Mouse (Mus musculus) heart, postnatal 0 days (tissue): ENCODE results near the gene Hs2st1. TPM values are rescaled to one million over a fixed set of nuclear protein-coding genes. Genes with fewer than 3 reads are reported as not detected.
A peak's percentile ranks its signal among the peaks of the same experiment; 100 is the strongest.

Source experiments
- ATAC-seq: fragments of 200-750 bp; cut with Nextera tagmentation; 2 replicates; pipeline ENCODE4 v1.8.0; 2017; ENCODE audit warnings: low read depth, moderate number of reproducible peaks, moderate library complexity; ENCODE audit not compliant: insufficient read depth
- DNase-seq: peaks from one replicate; pipeline ENCODE4 v3.0.0-alpha.2; 2016; ENCODE audit warnings: low spot score
- H3K27ac ChIP-seq: fragments of 300-500 bp; sonication (generic); 2 replicates; pipeline ENCODE4 v1.5.1; 2014; ENCODE audit warnings: low read depth, mild to moderate bottlenecking
- H3K27me3 ChIP-seq: fragments of 300-500 bp; sonication (generic); 2 replicates; pipeline ENCODE4 v1.6.1; 2014; ENCODE audit warnings: low read length, mixed read lengths; ENCODE audit not compliant: control insufficient read depth, insufficient read depth
- H3K36me3 ChIP-seq: fragments of 300-500 bp; sonication (generic); replicated peaks from 2 replicates; pipeline ENCODE4 v1.6.1; 2014; ENCODE audit warnings: low read length, mixed read lengths; ENCODE audit not compliant: control insufficient read depth, insufficient read depth
- H3K4me1 ChIP-seq: fragments of 300-500 bp; sonication (generic); 2 replicates; pipeline ENCODE4 v1.6.1; 2014; ENCODE audit warnings: antibody characterized with exemption; ENCODE audit not compliant: control insufficient read depth, insufficient read depth
- H3K4me2 ChIP-seq: fragments of 300-500 bp; sonication (generic); 2 replicates; pipeline ENCODE4 v1.6.1; 2014; ENCODE audit warnings: low read depth, mild to moderate bottlenecking, low read length, moderate library complexity
- H3K4me3 ChIP-seq: fragments of 300-500 bp; sonication (generic); 2 replicates; pipeline ENCODE4 v1.5.1; 2014; ENCODE audit warnings: low read depth, low read length
- H3K9ac ChIP-seq: fragments of 300-500 bp; sonication (generic); replicated peaks from 2 replicates; pipeline ENCODE4 v1.6.1; 2014; ENCODE audit warnings: low read depth, low read length, mixed read lengths
- H3K9me3 ChIP-seq: fragments of 300-500 bp; sonication (generic); replicated peaks from 2 replicates; pipeline ENCODE4 v1.6.1; 2016; ENCODE audit warnings: low read length; ENCODE audit not compliant: control insufficient read depth
- CTCF ChIP-seq: IDR thresholded peaks from 2 replicates; pipeline ENCODE4 v1.5.1; 2016; ENCODE audit warnings: antibody characterized with exemption, control low read depth, low read depth
- EP300 ChIP-seq: IDR thresholded peaks from 2 replicates; pipeline ENCODE4 v1.6.1; 2016; ENCODE audit warnings: antibody characterized with exemption, low read depth
- WGBS: fragments of 180-500 bp; shearing (Covaris S2); extraction: QIAGEN DNeasy Blood & Tissue Kit; methylation state at CpG from one replicate; pipeline ENCODE4 v1.1.7; 2014; 5-methylcytosine and 5-hydroxymethylcytosine counted together
- polyA plus RNA-seq: library from polyadenylated mRNA; unstranded; fragments of >200 nt; fragmentation: Nextera tagmentation; extraction: Ambion mirVana; gene quantifications from 2 replicates; pipeline ENCODE4 v1.2.1, GENCODE M21; 2015
- total RNA-seq: library from RNA; depleted of rRNA; stranded (reverse); fragments of >200 nt; gene quantifications from 2 replicates; pipeline ENCODE4 v1.2.3, GENCODE M21; 2014; ENCODE audit warnings: low replicate concordance

The Hs2st1 gene
- total and polyA plus RNA-seq, 2 experiments from 2014 or later, result 3.5 to 9.0 TPM

DNA sequence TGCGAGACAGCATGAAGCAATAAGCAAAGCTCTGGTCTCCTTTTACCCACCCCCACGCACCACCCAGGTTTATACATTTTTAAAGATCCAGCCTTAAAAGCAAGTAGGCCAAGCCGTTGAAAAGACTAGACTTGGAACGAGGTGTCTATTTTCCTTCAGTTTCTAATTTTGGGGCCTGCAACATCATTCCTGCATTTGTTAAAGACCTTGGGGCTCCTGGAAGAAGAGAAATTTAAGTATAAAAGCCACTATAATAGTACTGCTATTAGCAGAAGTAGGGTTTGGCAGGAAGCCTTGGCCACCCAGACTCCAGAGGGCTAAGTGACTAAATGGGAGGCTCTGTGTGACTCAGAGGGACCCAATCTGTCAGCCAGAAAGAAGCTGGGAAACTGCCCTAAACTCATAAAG is 144.9 kb downstream of the Hs2st1 start:
- H3K9ac ChIP-seq, result no peak overlapping the region
- no peaks in the 10 kb centered on the region for H3K9me3 ChIP-seq
- H3K4me2 ChIP-seq, result no peak overlapping the region
- no peaks in the 10 kb centered on the region for H3K27me3 ChIP-seq
- H3K4me3 ChIP-seq, result no peak overlapping the region
- no peaks in the 10 kb centered on the region; the same call in 1 of the 2 replicates for H3K36me3 ChIP-seq
- TF ChIP-seq CTCF (no peak), EP300 (no peak)
- DNase-seq (no peak), ATAC-seq (no peak)
- no peaks in the 10 kb centered on the region for H3K4me1 ChIP-seq
- no peak overlapping the region for H3K27ac ChIP-seq
- 85% methylated on average over 4 of the region's 4 CpGs for WGBS

DNA sequence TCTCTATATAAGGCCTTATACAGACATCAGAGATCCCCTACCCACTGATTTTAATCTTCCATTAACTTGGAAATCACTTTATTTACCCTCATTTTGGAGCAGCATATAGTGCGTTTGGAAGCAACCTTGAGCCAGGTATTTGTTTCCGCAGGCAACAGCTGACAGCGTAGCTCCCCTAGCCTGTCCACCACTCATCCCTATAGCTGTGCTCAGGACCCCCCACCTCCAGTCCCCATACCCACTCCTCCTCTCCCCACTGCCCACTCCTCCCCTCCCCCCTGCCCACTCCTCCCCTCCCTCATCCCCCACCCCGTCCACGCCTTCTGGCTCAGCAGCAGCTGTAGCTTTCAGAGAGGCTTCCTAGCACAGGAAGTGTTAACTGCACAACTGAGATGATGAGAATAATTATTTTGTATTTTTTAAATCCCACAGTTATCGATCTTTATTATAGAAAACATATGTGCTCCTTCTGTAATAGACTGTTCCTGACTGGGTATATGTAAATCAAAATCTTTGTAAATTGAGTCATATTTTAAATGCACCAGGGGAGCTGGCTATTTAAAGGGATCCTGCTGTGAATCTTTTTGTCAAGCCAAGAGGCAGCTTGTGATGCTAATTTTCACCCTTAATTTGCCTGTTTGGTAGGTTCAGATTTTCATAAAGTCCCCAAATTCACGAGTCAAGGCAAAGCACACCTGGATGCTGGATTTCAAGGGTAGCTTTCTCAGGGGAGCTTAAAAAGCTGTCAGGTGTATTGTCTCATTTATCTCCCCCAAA is 148.4 kb downstream of the Hs2st1 start:
- Histone ChIP-seq H3K27me3 (no peaks in the 10 kb centered on the region), H3K36me3 (no peaks in the 10 kb centered on the region), H3K4me1 (no peaks in the 10 kb centered on the region), H3K4me2 (no peak overlapping the region), H3K4me3 (no peak overlapping the region), H3K27ac (no peak overlapping the region), H3K9me3 (no peaks in the 10 kb centered on the region), H3K9ac (no peak overlapping the region)
- TF ChIP-seq CTCF, result no peak
- TF ChIP-seq EP300, result no peak
- 60% methylated on average over 7 of the region's 7 CpGs for WGBS
- ATAC-seq (no peak), DNase-seq (no peak)

DNA sequence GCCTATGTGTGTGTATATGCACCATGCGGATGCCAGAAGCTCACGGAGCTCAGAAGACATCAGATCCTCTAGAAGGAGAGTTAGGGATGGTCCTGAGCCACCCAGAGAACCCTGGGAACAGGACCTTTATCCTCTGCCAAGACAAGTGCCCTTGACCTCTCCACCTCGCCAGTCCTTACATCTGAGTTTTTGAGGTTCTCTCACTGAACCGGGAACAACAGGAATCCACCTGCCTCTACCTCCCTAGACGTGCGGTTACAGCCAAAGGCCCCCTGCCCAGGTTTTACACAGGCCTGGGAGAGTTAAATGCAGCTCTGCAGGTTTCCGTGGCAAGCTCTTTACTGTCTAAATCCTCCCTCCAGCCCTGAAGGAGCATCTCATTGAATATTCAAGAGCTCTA is 156.2 kb downstream of the Hs2st1 start:
- Histone ChIP-seq H3K4me3 (no peak overlapping the region), H3K36me3 (no peaks in the 10 kb centered on the region), H3K9me3 (no peaks in the 10 kb centered on the region), H3K27me3 (no peaks in the 10 kb centered on the region), H3K27ac (no peak overlapping the region), H3K9ac (no peak overlapping the region), H3K4me1 (no peaks in the 10 kb centered on the region), H3K4me2 (no peak overlapping the region)
- no peak for TF ChIP-seq CTCF
- TF ChIP-seq EP300, result no peak
- DNase-seq (no peak), ATAC-seq (no peak)
- WGBS, result 72% methylated on average over 7 of the region's 7 CpGs

DNA sequence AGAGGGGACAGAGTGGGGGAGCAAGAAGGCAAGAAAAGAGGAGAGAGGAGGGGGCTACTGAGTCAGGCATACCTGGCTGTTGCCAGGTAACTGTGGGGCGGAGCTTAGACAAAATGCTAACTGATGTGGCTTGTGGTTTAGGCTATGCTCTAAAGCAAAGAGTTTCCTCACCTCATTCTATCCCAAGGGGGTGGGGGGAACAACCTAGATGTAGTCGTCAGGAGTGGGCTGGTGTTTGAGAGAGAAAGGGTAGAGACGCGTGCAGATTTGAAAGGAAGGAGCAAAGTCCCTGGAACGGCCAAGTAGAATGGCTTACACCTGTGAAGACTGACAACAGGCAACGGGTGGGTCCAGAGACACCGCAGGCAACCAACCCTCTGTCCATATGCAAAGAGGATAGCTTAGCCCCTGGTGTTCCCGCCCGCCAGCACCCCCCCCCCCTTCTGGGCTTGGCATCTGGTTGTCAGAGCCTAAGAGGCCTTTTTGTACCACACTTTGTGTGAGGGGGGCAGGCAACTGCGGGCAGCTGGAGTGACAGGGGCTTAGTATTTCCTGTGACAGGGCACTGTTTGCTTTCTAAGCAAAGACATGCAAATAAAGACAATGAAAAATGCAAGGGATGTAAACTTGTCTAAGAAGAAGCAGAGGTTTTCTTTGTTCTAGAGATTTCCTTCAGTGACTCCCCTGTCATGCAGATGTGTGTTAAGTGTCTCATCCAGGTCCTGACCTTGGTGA is 157.3 kb downstream of the Hs2st1 start:
- H3K4me3 ChIP-seq, result no peak overlapping the region
- H3K36me3 ChIP-seq, result no peaks in the 10 kb centered on the region
- no peaks in the 10 kb centered on the region for H3K27me3 ChIP-seq
- TF ChIP-seq CTCF (no peak), EP300 (no peak)
- H3K4me1 ChIP-seq, result no peaks in the 10 kb centered on the region
- ATAC-seq (no peak), DNase-seq (no peak)
- WGBS, result 8% methylated on average over 10 of the region's 10 CpGs
- H3K27ac ChIP-seq, result no peak overlapping the region
- no peaks in the 10 kb centered on the region for H3K9me3 ChIP-seq
- H3K9ac ChIP-seq, result no peak overlapping the region
- peak overlapping the region; percentile 39; the same call in 1 of the 2 replicates for H3K4me2 ChIP-seq

DNA sequence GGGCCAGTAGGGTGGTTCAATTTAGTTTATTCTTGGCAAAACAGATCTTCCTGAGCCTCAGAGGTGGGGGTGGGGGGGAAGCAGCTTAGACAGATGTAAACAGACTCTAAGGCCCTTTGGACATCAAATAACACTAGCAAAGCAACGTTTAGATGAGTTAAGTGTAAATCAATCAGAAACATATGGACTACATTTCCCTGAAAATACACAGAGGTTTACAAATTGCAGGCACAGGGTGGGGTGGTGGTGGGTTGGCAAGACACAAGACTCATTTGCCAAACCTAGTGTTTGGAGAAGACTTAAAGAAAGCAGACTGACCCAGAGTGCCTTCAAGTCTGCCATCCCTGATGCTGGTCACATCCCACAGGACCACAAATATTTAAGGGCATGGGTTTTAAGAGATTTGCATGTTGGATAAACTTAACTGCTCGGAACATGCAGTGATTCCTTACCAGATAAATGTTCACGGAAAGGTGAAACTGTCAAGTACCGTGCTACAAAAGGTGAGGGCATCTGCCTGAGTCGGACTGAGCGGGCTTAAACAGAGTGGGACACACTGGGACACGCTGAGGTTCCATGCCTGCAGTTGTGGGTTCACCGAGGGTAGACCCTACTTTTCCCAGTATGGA is 158.2 kb downstream of the Hs2st1 start:
- H3K4me3 ChIP-seq, result no peak overlapping the region
- DNase-seq (no peak), ATAC-seq (no peak)
- no peaks in the 10 kb centered on the region for H3K27me3 ChIP-seq
- 39% methylated on average over 8 of the region's 8 CpGs for WGBS
- H3K4me1 ChIP-seq, result no peaks in the 10 kb centered on the region
- H3K9me3 ChIP-seq, result no peaks in the 10 kb centered on the region
- H3K4me2 ChIP-seq, result no peak overlapping the region
- H3K36me3 ChIP-seq, result no peaks in the 10 kb centered on the region
- H3K9ac ChIP-seq, result no peak overlapping the region
- no peak overlapping the region for H3K27ac ChIP-seq
- no peak for TF ChIP-seq CTCF
- no peak for TF ChIP-seq EP300
